ENCODE assay signal across 9 mouse cellular contexts in the genomic region with DNA sequence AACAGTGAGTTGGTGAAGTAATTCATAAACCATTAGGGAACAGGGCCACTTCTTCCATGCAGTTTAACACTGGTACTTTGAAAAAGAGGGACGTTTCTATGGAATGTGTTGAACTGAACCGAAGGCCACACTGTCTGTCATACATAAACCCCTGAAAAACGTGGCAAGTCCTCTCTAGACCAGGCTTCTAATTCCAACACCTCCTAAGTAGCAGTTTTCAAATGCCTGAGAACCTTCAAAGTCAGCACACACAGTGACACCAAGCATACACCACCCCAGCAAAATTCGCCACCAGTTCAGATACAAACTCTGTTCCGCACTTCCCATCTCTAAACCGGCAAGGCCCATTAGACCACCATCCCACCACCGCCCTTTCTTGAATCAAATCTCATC. TPM values are rescaled to one million over a fixed set of nuclear protein-coding genes. Genes with fewer than 3 reads are reported as not detected.
DNase-seq lines count a peak whose midpoint lies in the region; ATAC-seq and TF ChIP-seq lines count a peak whose summit lies in the region.
"Had no signal": no experiment of that assay in that cellular context is flagged by ENCODE, and none has a peak within 500 bp of the region (broad histone marks: within the 10 kb centered on the region; RNA-seq: fewer than 3 reads in every experiment).

No protein-coding gene starts in this region.

- H3K4me3 ChIP-seq in kidney, embryonic 16.5 days (ENCODE audit: low read length), result peak overlapping the region; percentile 94
- peak overlapping the region; percentile 93 for H3K4me3 ChIP-seq in bone marrow, adult 2 months (replicated peaks; ENCODE audit: control insufficient read depth, low read depth, low read length)
- peak overlapping the region; percentile 84 for H3K4me3 ChIP-seq in hindbrain, embryonic 13.5 days
- peak overlapping the region; percentile 86 for H3K4me3 ChIP-seq in midbrain, embryonic 15.5 days

- no peak for DNase-seq in kidney, adult 8-10 months
- no peak for DNase-seq in thymus, postnatal 36 days
- DNase-seq in gastrocnemius, postnatal 4 days (ENCODE audit: low spot score in 2 of 2), result no peak
- DNase-seq in right cerebral cortex, adult 2 months (ENCODE audit: low spot score in 2 of 2), result no peak
- DNase-seq: layer of hippocampus, postnatal 36 days had no signal

- 2% methylated on average over 7 of the region's 7 CpGs for WGBS in kidney, embryonic 16.5 days
- 2% methylated on average over 7 of the region's 7 CpGs for WGBS in bone marrow, adult 2 months
- WGBS in hindbrain, embryonic 13.5 days, result 7% methylated on average over 7 of the region's 7 CpGs
- WGBS in midbrain, embryonic 15.5 days, result 5% methylated on average over 7 of the region's 7 CpGs

- TF ChIP-seq CTCF in bone marrow, adult 2 months (IDR thresholded peaks at IDR 0.05; ENCODE audit: control insufficient read depth, insufficient read depth, low read length), result no peak

- peak overlapping the region; percentile 89 for H3K4me2 ChIP-seq in kidney, embryonic 16.5 days (replicated peaks; ENCODE audit: low read depth, low read length)
- peak overlapping the region; percentile 78 for H3K4me2 ChIP-seq in hindbrain, embryonic 13.5 days
- H3K4me2 ChIP-seq in midbrain, embryonic 15.5 days, result peak overlapping the region; percentile 73

- peak overlapping the region; percentile 91 for H3K9ac ChIP-seq in kidney, embryonic 16.5 days (replicated peaks; ENCODE audit: low read length)
- H3K9ac ChIP-seq in hindbrain, embryonic 13.5 days, result peak overlapping the region; percentile 93
- peak overlapping the region; percentile 95 for H3K9ac ChIP-seq in midbrain, embryonic 15.5 days

- no peak for TF ChIP-seq POLR2A in bone marrow, adult 2 months (IDR thresholded peaks at IDR 0.05; ENCODE audit: borderline replicate concordance, control insufficient read depth, low read depth, low read length)

- no peaks in the 10 kb centered on the region for H3K9me3 ChIP-seq in kidney, embryonic 16.5 days (ENCODE audit: low read length)
- H3K9me3 ChIP-seq in hindbrain, embryonic 13.5 days, result no peaks in the 10 kb centered on the region
- no peaks in the 10 kb centered on the region for H3K9me3 ChIP-seq in midbrain, embryonic 15.5 days

- no peak for ATAC-seq in kidney, embryonic 16.5 days (ENCODE audit: low FRiP score, low TSS enrichment)
- no peak for ATAC-seq in hindbrain, embryonic 13.5 days (ENCODE audit: low FRiP score)
- ATAC-seq in midbrain, embryonic 15.5 days (replicated peaks), result no peak; the same call in 1 of the 2 replicates

- peaks cover 10% of the 10 kb centered on the region; the same call in 1 of the 2 replicates for H3K36me3 ChIP-seq in kidney, embryonic 16.5 days (ENCODE audit: insufficient read depth, low read length)
- H3K36me3 ChIP-seq in hindbrain, embryonic 13.5 days, result peaks cover 22% of the 10 kb centered on the region
- peaks cover 6% of the 10 kb centered on the region; the same call in 1 of the 2 replicates for H3K36me3 ChIP-seq in midbrain, embryonic 15.5 days (replicated peaks)

- peaks cover 35% of the 10 kb centered on the region for H3K4me1 ChIP-seq in kidney, embryonic 16.5 days (ENCODE audit: insufficient read depth, low read length)
- no peaks in the 10 kb centered on the region; the same call in 1 of the 2 replicates for H3K4me1 ChIP-seq in bone marrow, adult 2 months (ENCODE audit: control insufficient read depth, insufficient read depth, low read length)
- H3K4me1 ChIP-seq in hindbrain, embryonic 13.5 days (replicated peaks), result peaks cover 39% of the 10 kb centered on the region
- H3K4me1 ChIP-seq in midbrain, embryonic 15.5 days, result peaks cover 33% of the 10 kb centered on the region

- H3K27ac ChIP-seq in kidney, embryonic 16.5 days (ENCODE audit: low read length), result peak overlapping the region; percentile 94
- H3K27ac ChIP-seq in bone marrow, adult 2 months (ENCODE audit: control insufficient read depth, insufficient read depth, low read depth, low read length, poor library complexity), result peak overlapping the region; percentile 28; the same call in 1 of the 2 replicates
- H3K27ac ChIP-seq in hindbrain, embryonic 13.5 days, result peak overlapping the region; percentile 98
- peak overlapping the region; percentile 98 for H3K27ac ChIP-seq in midbrain, embryonic 15.5 days

- no peaks in the 10 kb centered on the region for H3K27me3 ChIP-seq in kidney, embryonic 16.5 days (ENCODE audit: insufficient read depth, low read length)
- H3K27me3 ChIP-seq in hindbrain, embryonic 13.5 days, result no peaks in the 10 kb centered on the region
- no peaks in the 10 kb centered on the region for H3K27me3 ChIP-seq in midbrain, embryonic 15.5 days (replicated peaks)

RNA-seq across cellular contexts. Expression of a gene that starts 0.8 kb away (rescaled TPM):
- 90.2 and 108 TPM in 2 replicates for polyA plus RNA-seq in kidney, embryonic 16.5 days (2015; fragmentation: Nextera tagmentation; extraction: Ambion mirVana)
- 40.1 and 43.4 TPM in 2 replicates for polyA plus RNA-seq in bone marrow, adult 2 months (2011; ENCODE audit: insufficient read depth, insufficient read length, low replicate concordance, missing spikeins)
- 144 and 148 TPM in 2 replicates for polyA plus RNA-seq in hindbrain, embryonic 13.5 days (2015; fragmentation: Nextera tagmentation; extraction: Ambion mirVana)
- 111 and 118 TPM in 2 replicates for polyA plus RNA-seq in midbrain, embryonic 15.5 days (2015; fragmentation: Nextera tagmentation; extraction: Ambion mirVana)
- total RNA-seq in gastrocnemius, postnatal 4 days (2021), result 10 to 100 TPM; 75.1 to 78.3 TPM

RNA-seq across cellular contexts. Expression of a gene that starts 5.2 kb away (rescaled TPM):
- polyA plus RNA-seq in kidney, embryonic 16.5 days (2015; fragmentation: Nextera tagmentation; extraction: Ambion mirVana), result 46.0 and 49.9 TPM in 2 replicates
- polyA plus RNA-seq in bone marrow, adult 2 months (2011; ENCODE audit: insufficient read depth, insufficient read length, low replicate concordance, missing spikeins), result 13.9 and 26.5 TPM in 2 replicates
- 30.0 and 37.2 TPM in 2 replicates for polyA plus RNA-seq in hindbrain, embryonic 13.5 days (2015; fragmentation: Nextera tagmentation; extraction: Ambion mirVana)
- 38.6 and 43.3 TPM in 2 replicates for polyA plus RNA-seq in midbrain, embryonic 15.5 days (2015; fragmentation: Nextera tagmentation; extraction: Ambion mirVana)
- 10 to 100 TPM; 28.1 to 32.0 TPM for total RNA-seq in gastrocnemius, postnatal 4 days (2021)

RNA-seq across cellular contexts. Expression of a gene that starts 28.0 kb away (rescaled TPM):
- 42.7 and 43.1 TPM in 2 replicates for polyA plus RNA-seq in kidney, embryonic 16.5 days (2015; fragmentation: Nextera tagmentation; extraction: Ambion mirVana)
- polyA plus RNA-seq in bone marrow, adult 2 months (2011; ENCODE audit: insufficient read depth, insufficient read length, low replicate concordance, missing spikeins), result 6.8 and 10.3 TPM in 2 replicates
- 37.9 and 38.1 TPM in 2 replicates for polyA plus RNA-seq in hindbrain, embryonic 13.5 days (2015; fragmentation: Nextera tagmentation; extraction: Ambion mirVana)
- 45.3 and 46.5 TPM in 2 replicates for polyA plus RNA-seq in midbrain, embryonic 15.5 days (2015; fragmentation: Nextera tagmentation; extraction: Ambion mirVana)
- 10 to 100 TPM; 15.1 to 16.1 TPM for total RNA-seq in gastrocnemius, postnatal 4 days (2021)

RNA-seq across cellular contexts. Expression of a gene that starts 38.9 kb away (rescaled TPM):
- polyA plus RNA-seq in kidney, embryonic 16.5 days (2015; fragmentation: Nextera tagmentation; extraction: Ambion mirVana), result 0.10 and 0.17 TPM in 2 replicates
- not detected in 2 replicates for polyA plus RNA-seq in bone marrow, adult 2 months (2011; ENCODE audit: insufficient read depth, insufficient read length, low replicate concordance, missing spikeins)
- polyA plus RNA-seq in hindbrain, embryonic 13.5 days (2015; fragmentation: Nextera tagmentation; extraction: Ambion mirVana), result not detected in 2 replicates
- polyA plus RNA-seq in midbrain, embryonic 15.5 days (2015; fragmentation: Nextera tagmentation; extraction: Ambion mirVana), result 0.10 and 0.30 TPM in 2 replicates
- under 1 TPM in 1 of 2 experiments, not detected in 1; 0.13 TPM for total RNA-seq in gastrocnemius, postnatal 4 days (2021)
- total RNA-seq: layer of hippocampus, postnatal 36 days had no signal

RNA-seq across cellular contexts. Expression of a gene that starts 45.7 kb away (rescaled TPM):
- 51.5 and 59.8 TPM in 2 replicates for polyA plus RNA-seq in kidney, embryonic 16.5 days (2015; fragmentation: Nextera tagmentation; extraction: Ambion mirVana)
- 45.9 and 89.1 TPM in 2 replicates for polyA plus RNA-seq in bone marrow, adult 2 months (2011; ENCODE audit: insufficient read depth, insufficient read length, low replicate concordance, missing spikeins)
- 82.0 and 85.4 TPM in 2 replicates for polyA plus RNA-seq in hindbrain, embryonic 13.5 days (2015; fragmentation: Nextera tagmentation; extraction: Ambion mirVana)
- 90.3 and 105 TPM in 2 replicates for polyA plus RNA-seq in midbrain, embryonic 15.5 days (2015; fragmentation: Nextera tagmentation; extraction: Ambion mirVana)
- 100 to 1,000 TPM; 110 to 112 TPM for total RNA-seq in gastrocnemius, postnatal 4 days (2021)

Comparison
In these comparisons a context has a peak if more than half of its experiments do, and no peak if none do; other contexts are left out.
1. H3K27ac ChIP-seq: peak in every context shown above with its lines; median percentile 98 in hindbrain, embryonic 13.5 days; 98 in midbrain, embryonic 15.5 days; 94 in kidney, embryonic 16.5 days; 28 in bone marrow, adult 2 months.